Mouse (Mus musculus) gastrocnemius, adult 2 months (tissue): ENCODE data around the gene Olfr1252. TPM values are rescaled to one million over a fixed set of nuclear protein-coding genes. Genes with fewer than 3 reads are reported as not detected.

Source experiments
- DNase-seq: peaks from one replicate; pipeline ENCODE4 v3.0.0; 2022
- H3K27ac ChIP-seq: fragments of 200-600 bp; 2 replicates; pipeline ENCODE4 v1.8.1; 2022; ENCODE audit warnings: mild to moderate bottlenecking
- H3K4me3 ChIP-seq: fragments of 200-600 bp; 2 replicates; pipeline ENCODE4 v1.8.1; 2022; ENCODE audit warnings: mild to moderate bottlenecking, moderate library complexity
- CTCF ChIP-seq: fragments of 200-600 bp; IDR thresholded peaks from 2 replicates; pipeline ENCODE4 v1.8.1; 2022; ENCODE audit warnings: antibody characterized with exemption, mild to moderate bottlenecking, moderate library complexity
- intact Hi-C: fragments of 180-260 bp; cut with DNase I; formaldehyde crosslinking; loops from one replicate; pipeline ENCODE4 v1.15.1; 2025
- long read RNA-seq, 2 experiments: library from polyadenylated mRNA; stranded (forward); transcript quantifications; one replicate each; pipeline ENCODE4 v2.0.0; 2021
- total RNA-seq, 2 experiments: library from RNA; stranded (reverse); gene quantifications; 2 replicates each; pipeline ENCODE4 v1.2.3; 2021

Gene Olfr1252
- not detected for total RNA-seq
- long read RNA-seq, experiment 1: 0 reads
- long read RNA-seq, experiment 2: 0 reads

DNA sequence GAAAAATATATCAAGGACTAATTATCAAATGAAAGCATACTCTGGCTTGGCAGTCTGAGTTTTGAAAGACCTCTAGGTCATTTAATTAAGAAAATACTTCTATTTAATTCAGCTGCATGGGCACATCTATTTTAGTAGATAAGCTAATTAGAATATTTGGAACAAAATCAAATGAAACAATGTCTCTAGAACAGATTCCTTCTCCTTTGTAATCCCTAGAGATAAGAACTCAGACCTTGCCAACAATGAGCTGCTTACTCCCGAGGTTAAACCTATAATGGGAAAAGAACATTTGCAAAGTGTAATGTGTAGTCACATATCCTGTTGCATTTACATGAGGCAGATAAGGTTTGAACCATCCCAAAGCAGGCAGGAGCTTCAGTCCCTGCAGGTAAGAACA lies at the start of gene Olfr1252:
Gene Olfr1252 (minus strand): TSS at position 101 of the 400 bp plus-strand sequence.
- no peak for TF ChIP-seq CTCF
- no peak for DNase-seq
- no peak within 1 kb of the TSS for H3K27ac ChIP-seq
- no peak within 1 kb of the TSS for H3K4me3 ChIP-seq
- intact Hi-C loops: no loop called here

DNA sequence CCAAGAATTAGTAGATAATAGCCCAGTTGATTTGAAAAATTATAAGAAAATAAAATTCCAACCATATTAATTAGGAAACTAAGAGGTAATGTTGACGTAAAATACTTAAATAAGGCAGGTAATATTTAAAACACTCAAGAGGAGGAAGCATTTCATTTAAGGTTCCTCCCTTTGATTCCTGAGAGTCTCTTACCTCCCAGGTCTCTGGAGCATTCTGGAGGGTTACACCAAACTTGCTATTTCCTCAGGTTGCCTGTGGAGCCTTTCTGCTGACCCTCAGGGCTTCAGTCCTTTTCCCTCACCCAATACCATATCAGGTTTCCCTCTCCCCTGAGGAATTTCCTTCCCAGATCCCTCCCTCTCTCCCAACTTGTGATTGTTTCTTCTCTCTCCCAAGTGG lies 32.2 kb upstream of the Olfr1252 start, which contains the start of gene Olfr1253:
Gene Olfr1253 (minus strand): TSS at position 101 of the 400 bp plus-strand sequence.
- no peak for TF ChIP-seq CTCF
- no peak for DNase-seq
- Histone ChIP-seq H3K4me3 (no peak within 1 kb of the TSS), H3K27ac (no peak within 1 kb of the TSS)
- intact Hi-C loops: no loop called here

DNA sequence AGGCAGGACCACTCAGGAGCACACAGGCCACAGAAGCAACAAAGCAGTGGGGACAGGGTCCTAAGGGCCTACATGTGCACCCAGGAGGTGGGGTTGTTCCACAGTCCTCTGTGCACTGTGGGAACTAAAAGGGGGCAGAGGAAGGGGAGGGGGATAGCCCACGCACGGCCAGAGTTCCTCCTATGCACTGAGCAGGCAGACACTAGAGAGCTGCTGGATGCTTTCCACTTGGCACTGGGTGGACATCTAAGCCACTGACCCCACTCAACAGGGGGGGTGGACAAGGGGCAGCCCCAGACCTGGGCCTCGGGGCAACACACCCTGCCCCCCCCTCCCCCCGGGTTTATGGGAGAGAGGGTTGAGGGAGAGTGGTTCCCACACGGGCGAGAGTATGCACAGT lies 32.8 kb downstream of the Olfr1252 start:
- no peak for DNase-seq
- intact Hi-C loops: no loop called here
- no peak for TF ChIP-seq CTCF
- H3K27ac ChIP-seq: no peak overlapping the region
- H3K4me3 ChIP-seq: no peak overlapping the region

DNA sequence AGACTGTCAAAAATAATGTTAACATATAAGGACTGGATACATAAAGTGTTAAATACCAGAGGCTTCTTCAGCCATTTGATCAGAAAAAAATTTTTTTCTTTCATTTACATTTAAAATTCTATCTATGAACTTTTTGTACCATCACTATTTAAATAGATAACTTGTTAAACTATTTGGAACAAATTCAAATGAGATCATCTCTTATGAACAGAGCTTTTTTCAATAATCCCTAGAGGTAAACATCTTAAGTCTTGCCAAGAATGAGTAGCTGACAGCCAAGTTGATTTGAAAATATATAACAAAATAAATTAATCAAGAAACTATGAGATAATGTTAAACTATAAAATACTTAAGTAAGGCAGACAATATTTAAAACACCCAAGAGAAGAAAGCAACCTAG lies 53.0 kb downstream of the Olfr1252 start, which contains the start of gene Olfr1251:
Gene Olfr1251 (minus strand): TSS at position 101 of the 400 bp plus-strand sequence.
- Histone ChIP-seq H3K27ac (no peak within 1 kb of the TSS), H3K4me3 (no peak within 1 kb of the TSS)
- intact Hi-C loops: no loop called here
- no peak for DNase-seq
- TF ChIP-seq CTCF: no peak

Other genes with a start within 250 kb of the Olfr1252 start
- not detected for gene Olfr1241, start 237.9 kb downstream of the Olfr1252 start, total RNA-seq
- gene Olfr1242, start 226.7 kb downstream of the Olfr1252 start, total RNA-seq: not detected
- gene Olfr1243, start 193.5 kb downstream of the Olfr1252 start, total RNA-seq: not detected
- gene Olfr1245, start 146.6 kb downstream of the Olfr1252 start, total RNA-seq: not detected
- not detected for gene Olfr1246, start 131.9 kb downstream of the Olfr1252 start, total RNA-seq
- gene Olfr1247, start 110.9 kb downstream of the Olfr1252 start, total RNA-seq: under 1 TPM; 0.03 to 0.06 TPM
- not detected for gene Olfr1248, start 106.8 kb downstream of the Olfr1252 start, total RNA-seq
- gene Olfr1249, start 90.0 kb downstream of the Olfr1252 start, total RNA-seq: not detected
- not detected for gene Olfr1250, start 63.5 kb downstream of the Olfr1252 start, total RNA-seq
- gene Olfr1251, start 53.1 kb downstream of the Olfr1252 start, total RNA-seq: not detected
- not detected for gene Olfr1253, start 32.1 kb upstream of the Olfr1252 start, total RNA-seq
- not detected for gene Olfr1254, start 68.6 kb upstream of the Olfr1252 start, total RNA-seq
- gene Olfr1255, start 87.0 kb upstream of the Olfr1252 start, total RNA-seq: not detected
- gene Olfr1256, start 116.5 kb upstream of the Olfr1252 start, total RNA-seq: not detected
- gene Olfr48, start 123.2 kb upstream of the Olfr1252 start, total RNA-seq: not detected
- gene Olfr1257, start 153.4 kb upstream of the Olfr1252 start, total RNA-seq: not detected
- gene Olfr1258, start 202.3 kb upstream of the Olfr1252 start, total RNA-seq: not detected
- not detected for gene Olfr1259, start 223.7 kb upstream of the Olfr1252 start, total RNA-seq
- not detected for gene Olfr1260, start 249.3 kb upstream of the Olfr1252 start, total RNA-seq